Mouse (Mus musculus) heart, postnatal 0 days (tissue): ENCODE results near the gene Rab11fip3. TPM values are rescaled to one million over a fixed set of nuclear protein-coding genes. Genes with fewer than 3 reads are reported as not detected.

Experiments
- ATAC-seq: fragments of 200-750 bp; cut with Nextera tagmentation; 2 replicates; pipeline ENCODE4 v1.8.0; 2017; ENCODE audit warnings: low read depth, moderate number of reproducible peaks, moderate library complexity; ENCODE audit not compliant: insufficient read depth
- DNase-seq: peaks from one replicate; pipeline ENCODE4 v3.0.0-alpha.2; 2016; ENCODE audit warnings: low spot score
- H3K27ac ChIP-seq: fragments of 300-500 bp; sonication (generic); 2 replicates; pipeline ENCODE4 v1.5.1; 2014; ENCODE audit warnings: low read depth, mild to moderate bottlenecking
- H3K27me3 ChIP-seq: fragments of 300-500 bp; sonication (generic); 2 replicates; pipeline ENCODE4 v1.6.1; 2014; ENCODE audit warnings: low read length, mixed read lengths; ENCODE audit not compliant: control insufficient read depth, insufficient read depth
- H3K36me3 ChIP-seq: fragments of 300-500 bp; sonication (generic); replicated peaks from 2 replicates; pipeline ENCODE4 v1.6.1; 2014; ENCODE audit warnings: low read length, mixed read lengths; ENCODE audit not compliant: control insufficient read depth, insufficient read depth
- H3K4me1 ChIP-seq: fragments of 300-500 bp; sonication (generic); 2 replicates; pipeline ENCODE4 v1.6.1; 2014; ENCODE audit warnings: antibody characterized with exemption; ENCODE audit not compliant: control insufficient read depth, insufficient read depth
- H3K4me2 ChIP-seq: fragments of 300-500 bp; sonication (generic); 2 replicates; pipeline ENCODE4 v1.6.1; 2014; ENCODE audit warnings: low read depth, mild to moderate bottlenecking, low read length, moderate library complexity
- H3K4me3 ChIP-seq: fragments of 300-500 bp; sonication (generic); 2 replicates; pipeline ENCODE4 v1.5.1; 2014; ENCODE audit warnings: low read depth, low read length
- H3K9ac ChIP-seq: fragments of 300-500 bp; sonication (generic); replicated peaks from 2 replicates; pipeline ENCODE4 v1.6.1; 2014; ENCODE audit warnings: low read depth, low read length, mixed read lengths
- H3K9me3 ChIP-seq: fragments of 300-500 bp; sonication (generic); replicated peaks from 2 replicates; pipeline ENCODE4 v1.6.1; 2016; ENCODE audit warnings: low read length; ENCODE audit not compliant: control insufficient read depth
- CTCF ChIP-seq: IDR thresholded peaks from 2 replicates; pipeline ENCODE4 v1.5.1; 2016; ENCODE audit warnings: antibody characterized with exemption, control low read depth, low read depth
- EP300 ChIP-seq: IDR thresholded peaks from 2 replicates; pipeline ENCODE4 v1.6.1; 2016; ENCODE audit warnings: antibody characterized with exemption, low read depth
- WGBS: fragments of 180-500 bp; shearing (Covaris S2); extraction: QIAGEN DNeasy Blood & Tissue Kit; methylation state at CpG from one replicate; pipeline ENCODE4 v1.1.7; 2014; 5-methylcytosine and 5-hydroxymethylcytosine counted together
- polyA plus RNA-seq: library from polyadenylated mRNA; unstranded; fragments of >200 nt; fragmentation: Nextera tagmentation; extraction: Ambion mirVana; gene quantifications from 2 replicates; pipeline ENCODE4 v1.2.1, GENCODE M21; 2015
- total RNA-seq: library from RNA; depleted of rRNA; stranded (reverse); fragments of >200 nt; gene quantifications from 2 replicates; pipeline ENCODE4 v1.2.3, GENCODE M21; 2014; ENCODE audit warnings: low replicate concordance

Gene Rab11fip3
- total and polyA plus RNA-seq, 2 experiments from 2014 or later, result 7.9 to 8.7 TPM

GRCm38 (mm10) chr17:25964271-25964670, 105.1 kb downstream of the Rab11fip3 start:
- DNase-seq (no peak), ATAC-seq (no peak)
- Histone ChIP-seq H3K4me1 (peaks cover 12% of the 10 kb centered on the region), H3K9ac (no peak overlapping the region), H3K4me3 (no peak overlapping the region), H3K4me2 (no peak overlapping the region), H3K27me3 (no peaks in the 10 kb centered on the region), H3K36me3 (peaks cover 17% of the 10 kb centered on the region; the same call in 1 of the 2 replicates), H3K9me3 (no peaks in the 10 kb centered on the region), H3K27ac (no peak overlapping the region)
- 81% methylated on average over 7 of the region's 7 CpGs for WGBS
- TF ChIP-seq CTCF (no peak), EP300 (no peak)

GRCm38 (mm10) chr17:25962413-25962905, 106.9 kb downstream of the Rab11fip3 start:
- Histone ChIP-seq H3K27me3 (no peaks in the 10 kb centered on the region), H3K27ac (no peak overlapping the region), H3K4me1 (peaks cover 2% of the 10 kb centered on the region; the same call in 1 of the 2 replicates), H3K9me3 (no peaks in the 10 kb centered on the region), H3K4me2 (no peak overlapping the region), H3K9ac (no peak overlapping the region), H3K36me3 (peaks cover 26% of the 10 kb centered on the region; the same call in 1 of the 2 replicates), H3K4me3 (no peak overlapping the region)
- WGBS, result 95% methylated on average over 7 of the region's 7 CpGs
- DNase-seq, result no peak
- TF ChIP-seq EP300 (no peak), CTCF (no peak)
- no peak for ATAC-seq

DNA sequence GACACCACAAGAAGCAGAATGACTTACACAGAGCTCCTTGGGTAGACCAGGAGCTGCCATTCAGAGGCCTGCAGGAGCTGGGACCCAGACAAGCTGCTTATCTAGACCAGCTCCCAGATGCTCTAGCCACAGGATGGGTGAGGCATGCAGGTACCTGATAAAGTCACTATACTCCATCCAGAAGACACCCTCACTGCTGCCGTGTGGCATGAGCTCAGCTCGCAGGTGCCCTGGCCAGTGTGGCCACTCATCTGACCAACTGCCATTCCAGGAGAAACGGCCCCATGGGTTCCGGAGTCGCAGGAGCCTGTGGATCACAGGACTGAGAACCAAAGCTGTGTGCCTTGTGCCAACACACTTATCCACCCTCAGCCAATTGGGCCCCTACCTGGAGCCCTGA, 107.8 kb downstream of the Rab11fip3 start:
- DNase-seq (no peak), ATAC-seq (no peak)
- no peaks in the 10 kb centered on the region for H3K27me3 ChIP-seq
- no peak overlapping the region for H3K4me3 ChIP-seq
- no peak overlapping the region for H3K4me2 ChIP-seq
- no peak for TF ChIP-seq EP300
- no peak for TF ChIP-seq CTCF
- H3K9ac ChIP-seq, result no peak overlapping the region
- H3K27ac ChIP-seq, result no peak overlapping the region
- WGBS, result 95% methylated on average over 5 of the region's 5 CpGs
- no peaks in the 10 kb centered on the region for H3K4me1 ChIP-seq
- peaks cover 26% of the 10 kb centered on the region; the same call in 1 of the 2 replicates for H3K36me3 ChIP-seq
- H3K9me3 ChIP-seq, result no peaks in the 10 kb centered on the region

- no peaks in the 10 kb centered on the region for H3K27me3 ChIP-seq
- no peak overlapping the region for H3K9ac ChIP-seq
- WGBS, result 92% methylated on average over 23 of the region's 23 CpGs
- TF ChIP-seq EP300, result no peak
- no peak for TF ChIP-seq CTCF
- H3K9me3 ChIP-seq, result no peaks in the 10 kb centered on the region
- DNase-seq (no peak), ATAC-seq (no peak)
- H3K4me1 ChIP-seq, result no peaks in the 10 kb centered on the region
- no peak overlapping the region for H3K27ac ChIP-seq
- no peak overlapping the region for H3K4me3 ChIP-seq
- H3K36me3 ChIP-seq, result peaks cover 26% of the 10 kb centered on the region; the same call in 1 of the 2 replicates
- H3K4me2 ChIP-seq, result no peak overlapping the region
Measured at GRCm38 (mm10) chr17:25959630-25960467, 109.5 kb downstream of the Rab11fip3 start.

GRCm38 (mm10) chr17:25958771-25959494, 110.4 kb downstream of the Rab11fip3 start:
- Histone ChIP-seq H3K4me3 (no peak overlapping the region), H3K4me2 (no peak overlapping the region), H3K27me3 (no peaks in the 10 kb centered on the region), H3K9me3 (no peaks in the 10 kb centered on the region), H3K27ac (no peak overlapping the region), H3K36me3 (peaks cover 26% of the 10 kb centered on the region; the same call in 1 of the 2 replicates), H3K4me1 (no peaks in the 10 kb centered on the region), H3K9ac (no peak overlapping the region)
- TF ChIP-seq CTCF (no peak), EP300 (no peak)
- ATAC-seq (no peak), DNase-seq (no peak)
- WGBS, result 89% methylated on average over 11 of the region's 11 CpGs
